Mouse (Mus musculus): Measurements from ENCODE around the gene Srxn1. TPM values are rescaled to one million over a fixed set of nuclear protein-coding genes. Genes with fewer than 3 reads are reported as not detected.

Gene Srxn1
- total and polyA plus RNA-seq, 2 experiments from 2014 or later: 9.5 to 10.9 TPM

- H3K36me3 ChIP-seq (replicated peaks; ENCODE audit: control insufficient read depth, insufficient read depth, low read length): no peaks in the 10 kb centered on the region
- DNase-seq (ENCODE audit: low spot score): no peak
- 61% methylated on average over 10 of the region's 10 CpGs for WGBS
- no peak overlapping the region for H3K9ac ChIP-seq (replicated peaks; ENCODE audit: low read depth, low read length)
- H3K27me3 ChIP-seq (ENCODE audit: control insufficient read depth, insufficient read depth, low read length): peaks cover 42% of the 10 kb centered on the region
- H3K4me1 ChIP-seq (ENCODE audit: control insufficient read depth, insufficient read depth): peaks cover 13% of the 10 kb centered on the region
- no peak overlapping the region for H3K4me3 ChIP-seq (ENCODE audit: low read depth, low read length)
- no peak overlapping the region for H3K27ac ChIP-seq (ENCODE audit: low read depth)
- no peak for ATAC-seq (ENCODE audit: insufficient read depth, low read depth)
- H3K9me3 ChIP-seq (replicated peaks; ENCODE audit: control insufficient read depth, low read length): no peaks in the 10 kb centered on the region
- no peak overlapping the region for H3K4me2 ChIP-seq (ENCODE audit: low read depth, low read length)
- TF ChIP-seq EP300 (IDR thresholded peaks at IDR 0.05; ENCODE audit: low read depth) (no peak), CTCF (IDR thresholded peaks at IDR 0.05; ENCODE audit: low read depth) (no peak)
These were observed 34.1 kb downstream of the Srxn1 start for GRCm38 (mm10) chr2:152139191-152139987.

GRCm38 (mm10) chr2:152140941-152141340, 35.6 kb downstream of the Srxn1 start:
- WGBS: 54% methylated on average over 11 of the region's 11 CpGs

GRCm38 (mm10) chr2:152141491-152141890, 36.2 kb downstream of the Srxn1 start:
- peak overlapping the region; percentile 69 for H3K4me2 ChIP-seq (ENCODE audit: low read depth, low read length)
- peak overlapping the region; percentile 63 for H3K4me3 ChIP-seq (ENCODE audit: low read depth, low read length)
- TF ChIP-seq CTCF (IDR thresholded peaks at IDR 0.05; ENCODE audit: low read depth) (no peak), EP300 (IDR thresholded peaks at IDR 0.05; ENCODE audit: low read depth) (no peak)
- no peak overlapping the region for H3K9ac ChIP-seq (replicated peaks; ENCODE audit: low read depth, low read length)
- ATAC-seq (ENCODE audit: insufficient read depth, low read depth) (no peak), DNase-seq (ENCODE audit: low spot score) (no peak)
- peaks cover 13% of the 10 kb centered on the region for H3K4me1 ChIP-seq (ENCODE audit: control insufficient read depth, insufficient read depth)
- no peaks in the 10 kb centered on the region for H3K9me3 ChIP-seq (replicated peaks; ENCODE audit: control insufficient read depth, low read length)
- 28% methylated on average over 1 of the region's 1 CpGs for WGBS
- H3K27ac ChIP-seq (ENCODE audit: low read depth): peak overlapping the region; percentile 39; the same call in 1 of the 2 replicates
- peaks cover 60% of the 10 kb centered on the region for H3K27me3 ChIP-seq (ENCODE audit: control insufficient read depth, insufficient read depth, low read length)
- no peaks in the 10 kb centered on the region for H3K36me3 ChIP-seq (replicated peaks; ENCODE audit: control insufficient read depth, insufficient read depth, low read length)

More at GRCm38 (mm10) chr2:152140941-152141340, 35.6 kb downstream of the Srxn1 start:
- no peak overlapping the region for H3K4me2 ChIP-seq (ENCODE audit: low read depth, low read length)
- no peaks in the 10 kb centered on the region for H3K9me3 ChIP-seq (replicated peaks; ENCODE audit: control insufficient read depth, low read length)
- TF ChIP-seq EP300 (IDR thresholded peaks at IDR 0.05; ENCODE audit: low read depth) (no peak), CTCF (IDR thresholded peaks at IDR 0.05; ENCODE audit: low read depth) (no peak)
- DNase-seq (ENCODE audit: low spot score) (no peak), ATAC-seq (ENCODE audit: insufficient read depth, low read depth) (no peak)
- no peaks in the 10 kb centered on the region for H3K36me3 ChIP-seq (replicated peaks; ENCODE audit: control insufficient read depth, insufficient read depth, low read length)
- no peak overlapping the region for H3K4me3 ChIP-seq (ENCODE audit: low read depth, low read length)
- H3K27me3 ChIP-seq (ENCODE audit: control insufficient read depth, insufficient read depth, low read length): peaks cover 55% of the 10 kb centered on the region
- peaks cover 13% of the 10 kb centered on the region for H3K4me1 ChIP-seq (ENCODE audit: control insufficient read depth, insufficient read depth)
- H3K9ac ChIP-seq (replicated peaks; ENCODE audit: low read depth, low read length): no peak overlapping the region
- H3K27ac ChIP-seq (ENCODE audit: low read depth): no peak overlapping the region

- peak overlapping the region; percentile 69 for H3K4me2 ChIP-seq (ENCODE audit: low read depth, low read length)
- ATAC-seq (ENCODE audit: insufficient read depth, low read depth) (0 out of 2 replicates have a peak, but pooled peaks have one; percentile 40), DNase-seq (ENCODE audit: low spot score) (no peak)
- H3K4me1 ChIP-seq (ENCODE audit: control insufficient read depth, insufficient read depth): peaks cover 13% of the 10 kb centered on the region
- peak overlapping the region; percentile 35 for H3K9ac ChIP-seq (replicated peaks; ENCODE audit: low read depth, low read length)
- H3K27me3 ChIP-seq (ENCODE audit: control insufficient read depth, insufficient read depth, low read length): peaks cover 64% of the 10 kb centered on the region
- WGBS: 1% methylated on average over 13 of the region's 13 CpGs
- H3K27ac ChIP-seq (ENCODE audit: low read depth): peak overlapping the region; percentile 39; the same call in 1 of the 2 replicates
- H3K9me3 ChIP-seq (replicated peaks; ENCODE audit: control insufficient read depth, low read length): no peaks in the 10 kb centered on the region
- peak overlapping the region; percentile 63 for H3K4me3 ChIP-seq (ENCODE audit: low read depth, low read length)
- H3K36me3 ChIP-seq (replicated peaks; ENCODE audit: control insufficient read depth, insufficient read depth, low read length): no peaks in the 10 kb centered on the region
- TF ChIP-seq EP300 (IDR thresholded peaks at IDR 0.05; ENCODE audit: low read depth) (no peak), CTCF (IDR thresholded peaks at IDR 0.05; ENCODE audit: low read depth) (no peak)
These were observed 36.7 kb downstream of the Srxn1 start for GRCm38 (mm10) chr2:152142046-152142445.

- Histone ChIP-seq H3K27me3 (ENCODE audit: control insufficient read depth, insufficient read depth, low read length) (peaks cover 64% of the 10 kb centered on the region), H3K4me1 (ENCODE audit: control insufficient read depth, insufficient read depth) (peaks cover 13% of the 10 kb centered on the region), H3K36me3 (replicated peaks; ENCODE audit: control insufficient read depth, insufficient read depth, low read length) (no peaks in the 10 kb centered on the region), H3K4me2 (ENCODE audit: low read depth, low read length) (peak overlapping the region; percentile 69), H3K9ac (replicated peaks; ENCODE audit: low read depth, low read length) (peak overlapping the region; percentile 35; the same call in 1 of the 2 replicates), H3K27ac (ENCODE audit: low read depth) (0 out of 2 replicates have a peak overlapping the region, but pooled peaks have one; percentile 1), H3K9me3 (replicated peaks; ENCODE audit: control insufficient read depth, low read length) (no peaks in the 10 kb centered on the region), H3K4me3 (ENCODE audit: low read depth, low read length) (peak overlapping the region; percentile 63)
- DNase-seq (ENCODE audit: low spot score) (no peak), ATAC-seq (ENCODE audit: insufficient read depth, low read depth) (no peak)
- WGBS: 5% methylated on average over 11 of the region's 11 CpGs
- no peak for TF ChIP-seq EP300 (IDR thresholded peaks at IDR 0.05; ENCODE audit: low read depth)
- no peak for TF ChIP-seq CTCF (IDR thresholded peaks at IDR 0.05; ENCODE audit: low read depth)
These were observed 37.3 kb downstream of the Srxn1 start for GRCm38 (mm10) chr2:152142571-152142970.
